Mouse (Mus musculus): ENCODE results near the gene Ugt1a8. TPM values are rescaled to one million over a fixed set of nuclear protein-coding genes. Genes with fewer than 3 reads are reported as not detected.
"Not testable (repeated sequence)": the region's sequence is repeated elsewhere in the genome, so short reads cannot be mapped to it uniquely, and the experiment has no call there.

The Ugt1a8 gene
- polyA plus RNA-seq, 1 experiment from 2014 or later = not detected

DNA sequence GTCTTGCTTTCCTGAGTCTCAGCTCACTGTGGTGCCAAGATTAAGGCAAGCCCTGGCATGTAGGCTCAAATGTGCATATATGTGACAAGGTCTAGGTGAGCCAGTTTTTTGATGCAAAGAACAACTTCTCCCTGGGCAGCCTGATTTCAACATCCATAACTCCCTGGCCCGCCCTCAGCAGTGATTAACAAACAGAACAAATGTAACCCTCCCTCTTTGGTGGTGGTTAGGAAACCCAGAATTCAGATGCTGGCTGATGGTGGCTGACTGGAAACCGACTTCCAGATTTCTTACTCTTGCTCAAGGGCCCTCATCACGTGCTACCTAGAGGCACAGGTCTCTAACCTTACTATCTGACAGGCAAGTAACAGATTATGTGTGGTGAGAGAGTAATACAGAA, 15.4 kb downstream of the Ugt1a8 start, which contains the start of gene Ugt1a6b:
Gene Ugt1a6b (plus strand): TSS at position 234 of the 400 bp plus-strand sequence.
- not testable (repeated sequence) for DNase-seq; H3K4me3 ChIP-seq (ENCODE audit: low read depth, low read length)
- 41% methylated on average over 3 of the region's 3 CpGs for WGBS

DNA sequence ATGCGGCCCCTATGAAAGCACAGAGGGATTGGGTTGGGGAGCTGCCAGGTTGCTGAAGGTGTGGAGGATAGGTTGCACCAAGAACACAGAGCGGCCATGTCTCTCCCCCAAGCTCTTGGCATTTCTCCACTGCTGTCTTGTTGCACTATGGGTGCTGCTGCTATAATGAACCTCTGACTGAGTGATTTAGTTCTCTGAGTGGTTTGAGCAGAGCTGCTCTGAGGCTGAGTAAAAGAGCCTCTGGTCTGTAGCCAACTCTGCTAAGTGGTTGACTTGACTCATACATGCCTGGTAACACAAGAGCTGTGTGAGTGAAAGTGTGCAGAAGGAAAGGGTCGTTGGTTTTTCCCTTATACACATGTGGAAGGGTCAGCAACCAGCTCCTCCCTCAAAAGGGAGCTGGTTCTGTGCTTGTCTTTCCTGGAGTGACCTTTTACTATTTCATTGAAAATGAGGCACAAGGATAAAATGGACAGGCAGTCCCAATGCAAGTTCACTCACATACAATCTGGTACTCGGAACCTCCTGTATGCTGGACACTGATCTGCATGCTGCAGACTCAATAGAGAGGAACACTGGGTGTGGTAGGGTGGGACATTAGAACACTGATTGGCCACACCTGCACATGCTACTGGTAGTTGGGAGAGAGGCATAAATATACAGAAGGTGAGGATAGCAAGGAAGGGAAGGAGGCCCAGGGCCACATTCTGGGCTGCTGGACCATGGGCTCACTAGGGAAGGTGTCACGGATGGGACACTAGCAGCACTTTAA, 16.3 kb downstream of the Ugt1a8 start:
- WGBS = 70% methylated on average over 4 of the region's 5 CpGs
- H3K9ac ChIP-seq; H3K27me3 ChIP-seq (ENCODE audit: insufficient read depth, low read length); H3K4me1 ChIP-seq (ENCODE audit: insufficient read depth); H3K36me3 ChIP-seq (ENCODE audit: insufficient read depth); ATAC-seq (ENCODE audit: insufficient read depth); H3K4me2 ChIP-seq; H3K4me3 ChIP-seq (ENCODE audit: low read depth, low read length); H3K9me3 ChIP-seq (ENCODE audit: low read depth, low read length); DNase-seq; H3K27ac ChIP-seq (ENCODE audit: low read depth): not testable (repeated sequence)

More for the DNA sequence above, 15.4 kb downstream of the Ugt1a8 start, which contains the start of gene Ugt1a6b:
- not testable (repeated sequence) for H3K27ac ChIP-seq (ENCODE audit: low read depth); H3K4me2 ChIP-seq; H3K4me1 ChIP-seq (ENCODE audit: insufficient read depth); H3K27me3 ChIP-seq (ENCODE audit: insufficient read depth, low read length); H3K36me3 ChIP-seq (ENCODE audit: insufficient read depth); H3K9ac ChIP-seq; H3K9me3 ChIP-seq (ENCODE audit: low read depth, low read length); ATAC-seq (ENCODE audit: insufficient read depth)

DNA sequence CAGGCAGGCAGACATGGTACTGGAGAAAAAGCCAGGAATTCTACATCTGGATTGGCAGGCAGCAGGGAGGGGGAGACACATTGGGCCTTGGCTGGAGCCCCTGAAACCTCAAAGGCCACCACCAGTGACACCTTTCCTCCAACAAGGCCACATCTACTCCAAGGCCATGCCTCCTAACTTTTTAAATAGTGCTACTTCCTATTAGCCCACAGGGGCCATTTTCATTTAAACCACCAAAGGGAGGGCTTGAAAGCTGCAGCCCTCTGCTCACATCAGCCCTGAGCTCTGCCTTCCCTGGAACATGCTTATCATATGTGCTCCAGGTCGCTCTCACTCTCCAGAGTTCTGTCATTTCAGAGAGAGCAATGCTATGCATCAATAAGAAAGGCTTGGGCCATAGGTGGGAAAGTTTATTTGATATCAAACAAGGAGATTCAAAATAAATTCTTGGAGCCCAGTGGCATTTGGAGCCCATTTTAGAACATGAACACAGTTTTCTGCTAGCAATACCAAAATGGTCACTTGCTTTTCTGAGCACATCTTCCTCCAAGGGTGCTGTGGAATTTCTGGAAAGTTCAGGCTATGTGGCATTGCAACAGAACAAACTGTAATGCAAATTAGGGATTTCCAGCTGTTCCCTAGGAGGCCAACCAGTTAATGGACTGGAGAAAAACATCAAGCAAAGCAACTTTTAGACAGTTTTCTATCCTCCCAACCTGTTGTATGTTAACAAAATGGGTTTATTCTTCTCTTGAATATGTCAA, 17.2 kb downstream of the Ugt1a8 start:
- no peaks in the 10 kb centered on the region for H3K36me3 ChIP-seq (ENCODE audit: insufficient read depth)
- no peak overlapping the region for H3K4me3 ChIP-seq (ENCODE audit: low read depth, low read length)
- no peak overlapping the region for H3K9ac ChIP-seq
- no peak overlapping the region for H3K4me2 ChIP-seq
- no peaks in the 10 kb centered on the region for H3K4me1 ChIP-seq (ENCODE audit: insufficient read depth)
- H3K27ac ChIP-seq (ENCODE audit: low read depth) = no peak overlapping the region
- ATAC-seq (ENCODE audit: insufficient read depth) = no peak
- H3K9me3 ChIP-seq (ENCODE audit: low read depth, low read length) = no peaks in the 10 kb centered on the region
- 87% methylated on average over 1 of the region's 1 CpGs for WGBS
- TF ChIP-seq CTCF (IDR thresholded peaks at IDR 0.05; ENCODE audit: low read depth) = no peak
- no peak for DNase-seq
- H3K27me3 ChIP-seq (ENCODE audit: insufficient read depth, low read length) = no peaks in the 10 kb centered on the region

DNA sequence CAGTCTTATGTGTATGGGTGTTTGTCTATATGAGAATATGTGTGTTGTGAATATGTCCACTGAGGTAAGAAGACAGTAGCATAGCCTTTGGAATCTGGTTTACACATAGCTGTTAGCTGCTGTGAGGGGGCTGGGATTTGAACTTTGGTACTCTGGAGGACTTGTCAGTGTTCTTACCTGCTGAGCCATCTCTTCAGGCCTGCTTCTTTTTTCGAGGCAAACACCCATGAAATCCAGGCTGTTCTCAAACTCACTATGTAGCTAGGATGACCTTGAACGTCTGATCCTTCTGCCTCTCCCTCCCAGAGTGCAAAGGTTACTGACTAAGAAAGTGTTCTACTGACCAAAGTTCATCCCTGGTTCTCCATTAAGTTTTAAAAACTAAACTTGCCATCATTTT, 18.0 kb downstream of the Ugt1a8 start:
- 49% methylated on average over 2 of the region's 2 CpGs for WGBS
- H3K4me1 ChIP-seq (ENCODE audit: insufficient read depth) = no peaks in the 10 kb centered on the region
- no peak overlapping the region for H3K27ac ChIP-seq (ENCODE audit: low read depth)
- DNase-seq = no peak
- H3K4me3 ChIP-seq (ENCODE audit: low read depth, low read length) = no peak overlapping the region
- no peaks in the 10 kb centered on the region for H3K9me3 ChIP-seq (ENCODE audit: low read depth, low read length)
- H3K9ac ChIP-seq = no peak overlapping the region
- no peak for ATAC-seq (ENCODE audit: insufficient read depth)
- no peak overlapping the region for H3K4me2 ChIP-seq
- no peaks in the 10 kb centered on the region for H3K27me3 ChIP-seq (ENCODE audit: insufficient read depth, low read length)
- no peaks in the 10 kb centered on the region for H3K36me3 ChIP-seq (ENCODE audit: insufficient read depth)
- TF ChIP-seq CTCF (IDR thresholded peaks at IDR 0.05; ENCODE audit: low read depth) = no peak

DNA sequence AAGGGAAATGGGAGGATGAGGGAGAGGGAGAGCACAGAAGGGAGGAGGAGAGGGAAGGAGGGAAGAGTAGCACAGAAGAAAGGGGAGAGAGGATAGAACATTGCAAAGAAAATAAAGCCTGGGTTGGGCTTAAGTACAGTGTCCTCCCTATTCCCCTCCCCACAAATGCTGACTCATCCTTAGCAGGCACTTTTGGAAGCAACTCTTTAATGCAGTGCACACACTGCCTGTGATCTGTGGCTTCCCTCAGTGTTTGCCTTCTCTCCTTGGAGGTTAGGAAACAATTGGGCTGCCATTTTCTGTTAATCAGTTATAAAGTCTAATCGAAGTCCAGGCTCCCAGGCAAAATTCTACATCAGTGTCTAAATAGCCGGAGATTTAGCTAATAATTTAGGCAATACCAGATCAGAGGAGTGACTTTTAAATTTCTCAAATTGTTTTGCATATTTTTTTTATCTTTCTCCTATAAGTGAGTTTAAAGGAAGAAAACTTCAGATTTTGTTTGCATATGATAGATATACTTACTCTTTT, 21.5 kb downstream of the Ugt1a8 start:
- not testable (repeated sequence) for H3K36me3 ChIP-seq (ENCODE audit: insufficient read depth); H3K4me2 ChIP-seq; H3K9me3 ChIP-seq (ENCODE audit: low read depth, low read length); DNase-seq; H3K9ac ChIP-seq; H3K27me3 ChIP-seq (ENCODE audit: insufficient read depth, low read length); H3K4me3 ChIP-seq (ENCODE audit: low read depth, low read length); H3K27ac ChIP-seq (ENCODE audit: low read depth); H3K4me1 ChIP-seq (ENCODE audit: insufficient read depth)
- 52% methylated on average over 2 of the region's 2 CpGs for WGBS
- peak; percentile 60; the same call in 1 of the 2 replicates for ATAC-seq (ENCODE audit: insufficient read depth)

DNA sequence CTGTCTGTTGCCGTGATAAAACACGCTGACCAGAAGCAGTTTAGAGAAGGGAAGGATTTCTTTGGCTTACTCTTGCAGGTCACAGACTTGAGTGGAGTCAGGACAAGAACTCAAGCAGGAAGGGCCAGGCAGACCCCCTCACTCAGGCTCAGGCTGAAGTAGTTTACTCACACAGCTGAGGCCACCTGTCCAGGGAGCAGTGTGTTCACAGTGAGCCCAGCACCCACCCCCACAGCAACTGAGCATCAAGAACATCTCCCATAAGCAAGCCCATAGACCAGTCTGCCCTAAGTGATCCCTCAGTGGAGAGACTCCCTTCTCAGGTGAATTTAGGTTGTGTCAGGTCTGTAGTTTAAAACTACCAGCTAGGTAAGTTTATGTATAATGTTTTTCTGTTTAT, 22.0 kb downstream of the Ugt1a8 start:
- H3K4me3 ChIP-seq (ENCODE audit: low read depth, low read length); H3K4me1 ChIP-seq (ENCODE audit: insufficient read depth): not testable (repeated sequence)
- 56% methylated on average over 2 of the region's 2 CpGs for WGBS

DNA sequence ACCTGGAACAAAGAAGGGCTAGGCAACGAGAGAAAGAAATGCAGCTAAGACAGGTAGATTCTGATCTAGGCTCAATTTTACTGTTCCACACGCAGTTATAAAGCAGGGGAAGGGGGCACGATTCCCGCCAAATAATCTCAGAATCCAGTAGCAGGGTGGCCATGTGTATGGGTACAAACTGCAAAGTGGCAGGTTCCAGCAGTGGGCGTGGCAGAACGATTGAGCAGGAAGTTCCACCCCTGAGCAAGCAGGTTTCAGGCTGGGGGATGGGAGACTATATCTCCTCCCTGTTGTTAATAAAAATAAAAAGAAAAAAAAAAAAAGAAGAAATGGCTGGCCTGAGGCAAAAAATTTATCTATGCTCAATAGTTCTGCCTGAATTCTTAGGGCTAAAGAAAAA, 25.2 kb downstream of the Ugt1a8 start:
- H3K4me2 ChIP-seq; DNase-seq; H3K27ac ChIP-seq (ENCODE audit: low read depth); H3K36me3 ChIP-seq (ENCODE audit: insufficient read depth); ATAC-seq (ENCODE audit: insufficient read depth); H3K4me1 ChIP-seq (ENCODE audit: insufficient read depth); H3K9me3 ChIP-seq (ENCODE audit: low read depth, low read length); H3K4me3 ChIP-seq (ENCODE audit: low read depth, low read length); H3K9ac ChIP-seq; H3K27me3 ChIP-seq (ENCODE audit: insufficient read depth, low read length): not testable (repeated sequence)
- WGBS = 93% methylated on average over 6 of the region's 6 CpGs

More for the DNA sequence above, 22.0 kb downstream of the Ugt1a8 start:
- not testable (repeated sequence) for DNase-seq; H3K4me2 ChIP-seq; H3K36me3 ChIP-seq (ENCODE audit: insufficient read depth); ATAC-seq (ENCODE audit: insufficient read depth); H3K9me3 ChIP-seq (ENCODE audit: low read depth, low read length); H3K27me3 ChIP-seq (ENCODE audit: insufficient read depth, low read length); H3K27ac ChIP-seq (ENCODE audit: low read depth); H3K9ac ChIP-seq
